Mouse (Mus musculus) kidney, adult 2 months (tissue): ENCODE data around the gene P3h2. TPM values are rescaled to one million over a fixed set of nuclear protein-coding genes. Genes with fewer than 3 reads are reported as not detected.
A peak's percentile ranks its signal among the peaks of the same experiment; 100 is the strongest.

Experiments
- DNase-seq: peaks from one replicate; pipeline ENCODE4 v3.0.0; 2021
- H3K27ac ChIP-seq: fragments of 200-500 bp; 2 replicates; pipeline ENCODE4 v1.5.1; 2012; ENCODE audit warnings: low read depth, low read length, control low read depth, inconsistent platforms; ENCODE audit not compliant: insufficient read depth
- H3K27me3 ChIP-seq: fragments of 200-500 bp; replicated peaks from 2 replicates; pipeline ENCODE4 v1.6.1; 2012; ENCODE audit warnings: mild to moderate bottlenecking, moderate library complexity, low read length, inconsistent platforms; ENCODE audit not compliant: control insufficient read depth, insufficient read depth
- H3K36me3 ChIP-seq: fragments of 200-500 bp; 2 replicates; pipeline ENCODE4 v1.6.1; 2012; ENCODE audit warnings: mild to moderate bottlenecking, moderate library complexity, low read length, inconsistent platforms; ENCODE audit not compliant: control insufficient read depth, insufficient read depth
- H3K4me1 ChIP-seq: fragments of 200-500 bp; 2 replicates; pipeline ENCODE4 v1.6.1; 2011; ENCODE audit warnings: low read length; ENCODE audit not compliant: control insufficient read depth, insufficient read depth
- H3K4me3 ChIP-seq: fragments of 200-500 bp; 2 replicates; pipeline ENCODE4 v1.5.1; 2011; ENCODE audit warnings: mild to moderate bottlenecking, low read depth, low read length, control low read depth; ENCODE audit not compliant: insufficient read depth
- CTCF ChIP-seq: fragments of 200-500 bp; conservative IDR thresholded peaks from 2 replicates; pipeline ENCODE4 v1.5.1; 2011; ENCODE audit warnings: low read depth, mild to moderate bottlenecking, control low read depth, low read length, moderate library complexity, mixed read lengths; ENCODE audit not compliant: insufficient read depth, insufficient read length
- POLR2A ChIP-seq: fragments of 200-500 bp; IDR thresholded peaks from one replicate; pipeline ENCODE4 v1.6.1; 2011; ENCODE audit warnings: low read depth, low read length, control low read depth
- WGBS: fragments of 180-500 bp; shearing (Covaris S2); methylation state at CpG from one replicate; pipeline ENCODE4 v1.1.7; 2018; 5-methylcytosine and 5-hydroxymethylcytosine counted together
- polyA plus RNA-seq: library from polyadenylated mRNA; depleted of rRNA; stranded (reverse); fragments of >200 nt; gene quantifications from 2 replicates; pipeline ENCODE4 v1.2.3, GENCODE M21; 2012

P3h2 gene
- polyA plus RNA-seq, 1 experiment = 60.1 TPM

DNA sequence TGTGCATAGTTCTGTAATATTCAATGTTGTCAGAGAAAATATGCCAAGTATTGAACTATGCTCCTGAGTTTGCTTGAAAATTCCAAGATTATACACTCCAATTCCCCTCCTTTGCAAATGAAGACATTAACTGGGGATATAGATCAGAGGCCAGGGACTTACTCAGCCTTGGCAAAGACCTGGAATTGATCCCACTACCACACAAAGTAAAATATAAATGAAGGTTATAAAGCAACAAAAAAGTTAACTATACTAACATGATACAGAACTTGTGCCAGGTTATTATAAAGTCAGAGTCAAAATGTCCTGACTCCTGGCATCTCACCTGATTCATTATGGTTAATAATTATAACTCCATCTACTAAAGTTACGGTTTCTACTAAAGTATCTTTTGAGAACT lies 18.6 kb downstream of the P3h2 start:
- H3K4me1 ChIP-seq = peaks cover 26% of the 10 kb centered on the region
- 38% methylated on average over 1 of the region's 1 CpGs for WGBS
- H3K27me3 ChIP-seq = no peaks in the 10 kb centered on the region
- H3K4me3 ChIP-seq = no peak overlapping the region
- H3K27ac ChIP-seq = no peak overlapping the region
- TF ChIP-seq POLR2A (no peak), CTCF (no peak)
- H3K36me3 ChIP-seq = no peaks in the 10 kb centered on the region
- peak; percentile 61 for DNase-seq

DNA sequence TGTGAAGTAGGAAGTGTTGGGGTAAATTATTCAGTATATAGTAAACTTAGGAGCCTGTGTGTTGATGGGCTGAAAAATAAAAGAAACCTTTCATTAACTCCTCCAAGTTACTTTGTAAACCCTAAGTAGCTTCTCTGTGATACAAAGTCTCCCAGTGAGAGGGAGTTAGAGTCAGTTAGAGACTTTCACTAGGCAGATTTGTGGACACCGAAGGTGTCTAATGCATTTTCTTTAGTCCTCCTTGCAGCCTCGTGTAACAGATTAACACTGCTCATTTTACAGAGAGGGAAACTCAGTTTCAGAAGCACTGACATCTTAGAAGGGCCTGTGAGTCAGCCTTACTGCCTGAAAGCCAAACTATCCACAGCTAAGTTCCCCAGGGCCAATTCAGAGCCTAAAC lies 20.4 kb downstream of the P3h2 start:
- 26% methylated on average over 2 of the region's 2 CpGs for WGBS
- no peak for TF ChIP-seq POLR2A

DNA sequence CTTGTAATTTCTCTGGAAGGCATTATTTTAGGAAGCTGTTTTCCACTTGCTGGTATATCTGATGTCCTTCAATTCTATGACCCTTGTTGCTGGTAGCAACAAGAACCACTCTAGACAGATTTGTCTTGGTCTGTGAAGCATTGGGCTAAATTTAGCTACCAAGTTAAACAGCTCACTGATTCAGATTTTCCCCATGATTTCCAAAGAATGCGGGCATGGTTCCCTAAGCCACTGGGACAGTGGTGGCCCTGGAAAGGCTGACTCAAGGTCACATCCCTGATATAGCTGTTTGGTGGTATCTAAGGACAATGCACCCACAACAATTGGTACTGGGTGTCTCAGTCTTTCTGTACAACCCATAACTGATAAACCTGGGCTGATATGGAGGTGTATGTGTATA lies 22.8 kb downstream of the P3h2 start:
- Histone ChIP-seq H3K27me3 (no peaks in the 10 kb centered on the region), H3K36me3 (no peaks in the 10 kb centered on the region), H3K4me3 (no peak overlapping the region), H3K27ac (peak overlapping the region; percentile 100), H3K4me1 (peaks cover 52% of the 10 kb centered on the region)
- no peak for TF ChIP-seq POLR2A
- no peak for TF ChIP-seq CTCF
- DNase-seq = peak; percentile 94
- WGBS = 19% methylated on average over 1 of the region's 1 CpGs

More for the DNA sequence above, 20.4 kb downstream of the P3h2 start:
- H3K27me3 ChIP-seq = no peaks in the 10 kb centered on the region
- DNase-seq = peak; percentile 43
- peak overlapping the region; percentile 90 for H3K27ac ChIP-seq
- no peaks in the 10 kb centered on the region for H3K36me3 ChIP-seq
- no peak overlapping the region for H3K4me3 ChIP-seq
- peaks cover 35% of the 10 kb centered on the region for H3K4me1 ChIP-seq

DNA sequence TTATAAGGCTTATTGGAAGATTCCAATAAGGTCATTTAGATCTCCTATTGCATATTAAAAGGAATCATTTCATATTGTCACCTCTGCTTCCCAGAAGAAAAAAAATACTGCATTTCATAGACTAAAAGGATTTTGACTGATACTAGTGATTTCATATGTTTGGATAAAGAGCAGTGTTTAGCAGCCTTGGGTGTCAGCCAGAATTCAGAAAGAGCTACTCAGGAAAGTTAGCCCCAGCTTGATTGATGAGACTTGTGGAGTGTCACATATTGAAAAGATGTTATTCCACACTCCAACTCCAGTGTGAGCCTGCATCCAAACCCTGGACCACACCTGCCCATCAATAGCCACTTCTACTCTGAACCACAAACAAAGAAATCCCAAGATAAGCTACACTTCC lies 23.2 kb downstream of the P3h2 start:
- Histone ChIP-seq H3K27me3 (no peaks in the 10 kb centered on the region), H3K36me3 (no peaks in the 10 kb centered on the region), H3K27ac (peak overlapping the region; percentile 100), H3K4me3 (no peak overlapping the region), H3K4me1 (peaks cover 53% of the 10 kb centered on the region)
- no peak for TF ChIP-seq POLR2A
- no peak for TF ChIP-seq CTCF
- DNase-seq = no peak

DNA sequence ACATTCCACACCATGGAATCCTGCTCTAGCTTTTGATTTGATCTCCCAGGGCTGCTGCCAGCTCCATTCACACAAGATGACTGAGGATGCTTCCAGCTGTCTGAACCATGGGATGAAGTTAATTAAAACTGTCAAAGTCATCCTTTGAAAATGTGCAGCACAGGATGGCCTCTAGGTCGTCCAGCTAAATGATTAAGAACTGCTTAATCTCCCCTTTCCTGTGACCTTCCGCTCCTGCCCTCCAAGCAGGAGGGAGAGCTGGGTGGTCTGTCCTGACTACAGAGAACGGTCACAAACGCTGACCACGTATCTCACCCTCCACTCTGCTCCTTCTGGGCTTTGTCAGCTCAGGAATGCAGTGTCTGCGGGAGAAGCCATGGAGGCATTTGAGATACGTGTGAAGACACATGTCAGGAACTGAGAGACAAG lies 26.6 kb downstream of the P3h2 start:
- Histone ChIP-seq H3K27me3 (no peaks in the 10 kb centered on the region), H3K4me3 (no peak overlapping the region), H3K4me1 (peaks cover 45% of the 10 kb centered on the region), H3K36me3 (no peaks in the 10 kb centered on the region), H3K27ac (peak overlapping the region; percentile 78)
- no peak for TF ChIP-seq POLR2A
- no peak for TF ChIP-seq CTCF
- DNase-seq = peak; percentile 30
- WGBS = 20% methylated on average over 7 of the region's 7 CpGs

DNA sequence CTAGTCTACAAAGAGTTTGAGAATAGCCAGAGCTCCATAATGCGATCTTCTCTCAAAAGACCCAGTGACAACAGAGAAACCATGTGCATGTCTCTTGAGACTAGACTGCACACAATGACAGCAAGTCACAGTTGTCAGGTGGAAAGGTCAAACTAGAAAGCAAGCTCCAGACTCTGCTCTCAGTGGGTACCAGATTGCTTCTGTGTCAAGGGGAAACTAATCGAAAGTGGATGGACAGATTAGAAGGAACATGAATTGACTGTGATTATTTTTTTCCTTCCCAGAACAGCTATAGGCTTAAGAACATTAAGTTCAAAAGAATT lies 27.5 kb downstream of the P3h2 start:
- no peaks in the 10 kb centered on the region for H3K36me3 ChIP-seq
- 41% methylated on average over 2 of the region's 2 CpGs for WGBS

DNA sequence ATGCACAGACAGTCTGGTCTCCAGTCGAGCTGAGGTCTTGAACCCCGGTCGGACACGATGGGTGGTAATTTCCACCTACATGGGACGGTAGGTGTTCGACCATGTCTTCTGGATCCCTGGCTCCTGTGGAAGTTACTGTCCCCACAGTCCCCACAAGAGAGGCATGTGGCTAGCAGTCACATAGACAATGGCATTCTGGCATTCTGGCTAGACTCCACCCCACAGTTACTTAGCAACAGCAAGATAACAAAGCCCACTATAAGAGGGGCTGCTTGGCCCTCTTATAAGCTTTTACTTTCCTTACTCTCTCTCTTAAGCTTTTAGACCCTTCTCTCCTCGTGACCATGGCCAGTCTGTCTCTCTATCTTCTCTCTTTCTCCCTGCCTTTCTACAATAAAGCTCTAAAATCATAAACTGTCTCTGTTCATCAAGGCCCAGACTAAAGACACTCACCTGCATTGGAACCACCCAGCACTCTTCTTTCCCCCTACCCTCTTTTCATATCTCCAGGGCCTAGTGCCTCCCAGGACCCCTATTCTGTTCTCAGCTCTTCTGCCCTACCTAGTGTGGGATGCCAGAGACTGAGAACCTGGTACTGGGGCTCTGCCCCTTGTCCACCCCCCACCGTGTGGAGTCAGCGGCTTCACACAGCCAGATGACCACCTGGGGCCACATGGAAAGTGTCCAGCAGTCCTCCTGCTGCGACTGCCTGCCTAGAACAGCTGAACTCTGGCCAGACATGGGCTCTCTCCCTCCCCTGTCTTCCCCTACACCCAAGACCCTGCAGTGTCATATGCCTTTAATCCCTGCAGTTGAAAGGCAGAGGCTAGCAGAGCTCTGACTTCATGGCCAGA lies 28.1 kb downstream of the P3h2 start:
- Histone ChIP-seq H3K27me3 (no peaks in the 10 kb centered on the region), H3K4me3 (no peak overlapping the region), H3K4me1 (peaks cover 38% of the 10 kb centered on the region), H3K36me3 (no peaks in the 10 kb centered on the region), H3K27ac (peak overlapping the region; percentile 100)
- whole genome bisulfite sequencing = 70% methylated on average over 10 of the region's 10 CpGs
- TF ChIP-seq POLR2A (no peak), CTCF (no peak)
- DNase-seq = peak; percentile 92

More for the DNA sequence above, 27.5 kb downstream of the P3h2 start:
- TF ChIP-seq CTCF (no peak), POLR2A (no peak)
- Histone ChIP-seq H3K27me3 (no peaks in the 10 kb centered on the region), H3K27ac (peak overlapping the region; percentile 100), H3K4me3 (no peak overlapping the region), H3K4me1 (peaks cover 42% of the 10 kb centered on the region)
- DNase-seq = no peak

DNA sequence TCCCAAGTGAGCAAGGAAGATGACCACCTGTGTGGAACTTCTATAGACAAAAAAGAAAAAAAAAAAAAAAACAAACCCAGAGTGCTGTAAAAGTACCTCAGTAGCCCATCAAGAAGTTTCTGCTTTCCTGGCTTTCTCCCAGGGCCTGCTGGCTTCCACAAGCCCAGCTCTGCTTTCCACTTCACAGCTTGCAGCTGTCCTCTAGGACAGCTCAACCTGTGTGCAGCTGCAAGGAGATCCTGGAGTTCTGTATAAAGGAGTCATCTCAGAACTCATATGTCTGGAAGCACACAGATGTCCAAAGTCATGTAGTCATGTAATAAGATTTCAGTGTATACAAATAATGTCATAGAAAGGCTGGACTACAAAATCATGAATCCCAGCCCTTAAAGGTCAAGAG lies 30.5 kb downstream of the P3h2 start:
- peaks cover 26% of the 10 kb centered on the region for H3K4me1 ChIP-seq
- no peak overlapping the region for H3K4me3 ChIP-seq
- TF ChIP-seq CTCF (no peak), POLR2A (no peak)

More for the DNA sequence above, 30.5 kb downstream of the P3h2 start:
- Histone ChIP-seq H3K27ac (no peak overlapping the region), H3K36me3 (no peaks in the 10 kb centered on the region), H3K27me3 (no peaks in the 10 kb centered on the region)
- DNase-seq = no peak
